Mouse (Mus musculus) cerebellum, adult 11-12 months (tissue): ENCODE data around the gene Gas7.

Experiments
- DNase-seq: peaks from one replicate; pipeline ENCODE4 v3.0.0; 2022

Gas7 gene

GRCm38 (mm10) chr11:67454874-67455526 lies at the start of gene Gas7:
Gene Gas7 (plus strand): TSS chr11:67455437.
- peak; percentile 9 for DNase-seq

GRCm38 (mm10) chr11:67414346-67414940 lies 40.8 kb upstream of the Gas7 start:
- DNase-seq = peak; percentile 20

GRCm38 (mm10) chr11:67423575-67423974 lies 31.7 kb upstream of the Gas7 start:
- DNase-seq = no peak

GRCm38 (mm10) chr11:67428196-67428595 lies 27.0 kb upstream of the Gas7 start:
- DNase-seq = peak; percentile 10

GRCm38 (mm10) chr11:67429836-67430235 lies 25.4 kb upstream of the Gas7 start:
- no peak for DNase-seq

- no peak for DNase-seq
These were observed 24.1 kb upstream of the Gas7 start for GRCm38 (mm10) chr11:67431116-67431645.

- no peak for DNase-seq
These were observed 23.4 kb upstream of the Gas7 start for GRCm38 (mm10) chr11:67431864-67432263.

GRCm38 (mm10) chr11:67433763-67434162 lies 21.5 kb upstream of the Gas7 start:
- no peak for DNase-seq

GRCm38 (mm10) chr11:67438746-67439145 lies 16.5 kb upstream of the Gas7 start:
- DNase-seq = no peak

GRCm38 (mm10) chr11:67445058-67445825 lies 10.0 kb upstream of the Gas7 start:
- DNase-seq = no peak

- no peak for DNase-seq
These were observed 3.7 kb upstream of the Gas7 start for GRCm38 (mm10) chr11:67451525-67451924.

GRCm38 (mm10) chr11:67455527-67455981 lies 317 bp downstream of the Gas7 start:
- DNase-seq = no peak

- peak; percentile 7 for DNase-seq
These were observed 792 bp downstream of the Gas7 start for GRCm38 (mm10) chr11:67456029-67456428.

GRCm38 (mm10) chr11:67458171-67458570 lies 2.9 kb downstream of the Gas7 start:
- DNase-seq = no peak

GRCm38 (mm10) chr11:67467132-67467531 lies 11.9 kb downstream of the Gas7 start:
- DNase-seq = no peak

GRCm38 (mm10) chr11:67468846-67469245 lies 13.6 kb downstream of the Gas7 start:
- DNase-seq = no peak

- DNase-seq = no peak
These were observed 19.4 kb downstream of the Gas7 start for GRCm38 (mm10) chr11:67474590-67474989.

GRCm38 (mm10) chr11:67479534-67479933 lies 24.3 kb downstream of the Gas7 start:
- DNase-seq = no peak

GRCm38 (mm10) chr11:67480204-67480956 lies 25.1 kb downstream of the Gas7 start:
- no peak for DNase-seq

GRCm38 (mm10) chr11:67481691-67482090 lies 26.5 kb downstream of the Gas7 start:
- no peak for DNase-seq

- peak; percentile 8 for DNase-seq
These were observed 27.1 kb downstream of the Gas7 start for GRCm38 (mm10) chr11:67482217-67482760.

GRCm38 (mm10) chr11:67488156-67488555 lies 32.9 kb downstream of the Gas7 start:
- no peak for DNase-seq
